Mouse (Mus musculus) stomach, postnatal 0 days (tissue): Measurements from ENCODE around the gene Tln2.

Experiments used
- CTCF ChIP-seq: IDR thresholded peaks from 2 replicates; pipeline ENCODE4 v1.5.1; 2016; ENCODE audit warnings: antibody characterized with exemption, low read depth, mild to moderate bottlenecking, moderate library complexity
- EP300 ChIP-seq: optimal IDR thresholded peaks from 2 replicates; pipeline ENCODE3; 2016; ENCODE audit warnings: antibody characterized with exemption

DNA sequence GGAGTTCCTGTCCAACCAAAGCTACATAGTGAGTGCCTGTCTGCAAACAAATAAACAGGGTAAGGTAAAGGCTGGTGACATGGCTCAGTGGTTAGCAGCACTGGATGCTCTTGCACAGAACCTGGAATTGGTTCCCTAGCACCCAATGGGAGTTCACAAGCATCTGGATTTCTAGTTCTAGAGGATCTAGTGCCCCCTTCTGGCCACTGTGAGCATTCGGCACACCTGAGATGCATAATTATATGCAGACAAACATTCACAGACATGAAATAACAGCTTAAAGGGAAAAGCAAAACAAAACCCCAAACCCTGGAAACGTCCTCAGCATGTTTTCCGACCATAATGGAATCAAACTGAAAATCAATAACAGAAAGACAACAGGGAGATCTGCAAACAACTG is 191.4 kb downstream of the Tln2 start:
- TF ChIP-seq CTCF (no peak), EP300 (no peak)
